Mouse (Mus musculus) testis, adult 2 months (tissue): ENCODE measurements around the gene Ttc28.

Source experiments
- CTCF ChIP-seq: fragments of 200-500 bp; IDR thresholded peaks from 2 replicates; pipeline ENCODE4 v1.5.1; 2012; ENCODE audit warnings: low read depth, mild to moderate bottlenecking, inconsistent platforms, low read length, moderate library complexity; ENCODE audit not compliant: control insufficient read depth, insufficient read depth, insufficient replicate concordance
- POLR2A ChIP-seq: fragments of 200-500 bp; IDR thresholded peaks from 2 replicates; pipeline ENCODE4 v1.6.1; 2012; ENCODE audit warnings: low read depth, mild to moderate bottlenecking, inconsistent platforms, low read length, moderate library complexity; ENCODE audit not compliant: control insufficient read depth

- TF ChIP-seq CTCF (no peak), POLR2A (no peak)
Measured at GRCm38 (mm10) chr5:111137283-111137682, 257.7 kb downstream of the Ttc28 start.
